Mouse (Mus musculus) heart, postnatal 0 days (tissue): ENCODE measurements around the gene Akna. TPM values are rescaled to one million over a fixed set of nuclear protein-coding genes. Genes with fewer than 3 reads are reported as not detected.

Experiments used
- ATAC-seq: fragments of 200-750 bp; cut with Nextera tagmentation; 2 replicates; pipeline ENCODE4 v1.8.0; 2017; ENCODE audit warnings: low read depth, moderate number of reproducible peaks, moderate library complexity; ENCODE audit not compliant: insufficient read depth
- DNase-seq: peaks from one replicate; pipeline ENCODE4 v3.0.0-alpha.2; 2016; ENCODE audit warnings: low spot score
- H3K27ac ChIP-seq: fragments of 300-500 bp; sonication (generic); 2 replicates; pipeline ENCODE4 v1.5.1; 2014; ENCODE audit warnings: low read depth, mild to moderate bottlenecking
- H3K27me3 ChIP-seq: fragments of 300-500 bp; sonication (generic); 2 replicates; pipeline ENCODE4 v1.6.1; 2014; ENCODE audit warnings: low read length, mixed read lengths; ENCODE audit not compliant: control insufficient read depth, insufficient read depth
- H3K36me3 ChIP-seq: fragments of 300-500 bp; sonication (generic); replicated peaks from 2 replicates; pipeline ENCODE4 v1.6.1; 2014; ENCODE audit warnings: low read length, mixed read lengths; ENCODE audit not compliant: control insufficient read depth, insufficient read depth
- H3K4me1 ChIP-seq: fragments of 300-500 bp; sonication (generic); 2 replicates; pipeline ENCODE4 v1.6.1; 2014; ENCODE audit warnings: antibody characterized with exemption; ENCODE audit not compliant: control insufficient read depth, insufficient read depth
- H3K4me2 ChIP-seq: fragments of 300-500 bp; sonication (generic); 2 replicates; pipeline ENCODE4 v1.6.1; 2014; ENCODE audit warnings: low read depth, mild to moderate bottlenecking, low read length, moderate library complexity
- H3K4me3 ChIP-seq: fragments of 300-500 bp; sonication (generic); 2 replicates; pipeline ENCODE4 v1.5.1; 2014; ENCODE audit warnings: low read depth, low read length
- H3K9ac ChIP-seq: fragments of 300-500 bp; sonication (generic); replicated peaks from 2 replicates; pipeline ENCODE4 v1.6.1; 2014; ENCODE audit warnings: low read depth, low read length, mixed read lengths
- H3K9me3 ChIP-seq: fragments of 300-500 bp; sonication (generic); replicated peaks from 2 replicates; pipeline ENCODE4 v1.6.1; 2016; ENCODE audit warnings: low read length; ENCODE audit not compliant: control insufficient read depth
- CTCF ChIP-seq: IDR thresholded peaks from 2 replicates; pipeline ENCODE4 v1.5.1; 2016; ENCODE audit warnings: antibody characterized with exemption, control low read depth, low read depth
- EP300 ChIP-seq: IDR thresholded peaks from 2 replicates; pipeline ENCODE4 v1.6.1; 2016; ENCODE audit warnings: antibody characterized with exemption, low read depth
- WGBS: fragments of 180-500 bp; shearing (Covaris S2); extraction: QIAGEN DNeasy Blood & Tissue Kit; methylation state at CpG from one replicate; pipeline ENCODE4 v1.1.7; 2014; 5-methylcytosine and 5-hydroxymethylcytosine counted together
- polyA plus RNA-seq: library from polyadenylated mRNA; unstranded; fragments of >200 nt; fragmentation: Nextera tagmentation; extraction: Ambion mirVana; gene quantifications from 2 replicates; pipeline ENCODE4 v1.2.1, GENCODE M21; 2015
- total RNA-seq: library from RNA; depleted of rRNA; stranded (reverse); fragments of >200 nt; gene quantifications from 2 replicates; pipeline ENCODE4 v1.2.3, GENCODE M21; 2014; ENCODE audit warnings: low replicate concordance

The Akna gene
- total and polyA plus RNA-seq, 2 experiments from 2014 or later, result 1.4 to 5.5 TPM

DNA sequence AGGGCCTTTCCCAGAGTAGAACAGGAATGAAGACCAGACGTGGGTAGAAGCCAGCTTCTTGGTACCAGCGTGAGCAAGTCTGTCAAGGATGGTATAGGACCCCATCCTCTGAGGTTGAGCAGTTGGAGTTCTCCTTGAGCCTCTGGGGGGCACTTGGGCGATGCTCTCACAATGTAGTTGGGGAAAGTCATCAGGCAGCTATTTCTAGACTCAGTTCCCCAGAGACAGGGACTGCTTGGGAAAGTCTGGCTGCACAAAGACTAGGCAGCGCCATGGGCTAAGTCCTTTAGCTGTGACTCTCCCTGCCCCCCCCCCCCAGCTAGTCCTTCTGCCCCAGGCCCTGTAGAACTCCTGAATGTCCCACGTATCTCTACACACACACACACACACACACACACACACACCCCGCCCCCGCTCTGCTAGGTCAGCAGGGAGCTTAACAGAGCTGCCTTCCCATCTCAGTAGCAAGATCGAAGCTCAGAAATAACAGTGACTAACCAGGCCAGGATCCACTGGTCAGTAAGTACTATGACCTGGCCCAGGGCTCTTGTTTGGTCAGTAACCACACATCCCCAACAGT, 3.4 kb downstream of the Akna start:
- H3K4me3 ChIP-seq, result no peak overlapping the region
- H3K4me2 ChIP-seq, result no peak overlapping the region
- H3K9ac ChIP-seq, result no peak overlapping the region
- H3K27ac ChIP-seq, result peak overlapping the region; percentile 75
- no peaks in the 10 kb centered on the region for H3K27me3 ChIP-seq
- TF ChIP-seq EP300, result no peak
- no peak for TF ChIP-seq CTCF
- DNase-seq, result no peak
- WGBS, result 55% methylated on average over 8 of the region's 8 CpGs
- H3K36me3 ChIP-seq, result peaks cover 3% of the 10 kb centered on the region; the same call in 1 of the 2 replicates
- ATAC-seq, result no peak
- H3K4me1 ChIP-seq, result peaks cover 19% of the 10 kb centered on the region; the same call in 1 of the 2 replicates
- no peaks in the 10 kb centered on the region for H3K9me3 ChIP-seq

GRCm38 (mm10) chr4:63398854-63399609, 4.1 kb downstream of the Akna start:
- Histone ChIP-seq H3K4me2 (no peak overlapping the region), H3K27ac (peak overlapping the region; percentile 75), H3K27me3 (no peaks in the 10 kb centered on the region), H3K9me3 (no peaks in the 10 kb centered on the region), H3K9ac (no peak overlapping the region), H3K4me3 (no peak overlapping the region), H3K36me3 (peaks cover 10% of the 10 kb centered on the region), H3K4me1 (peaks cover 17% of the 10 kb centered on the region; the same call in 1 of the 2 replicates)
- TF ChIP-seq EP300, result no peak
- ATAC-seq (no peak), DNase-seq (no peak)
- WGBS, result 41% methylated on average over 11 of the region's 11 CpGs

DNA sequence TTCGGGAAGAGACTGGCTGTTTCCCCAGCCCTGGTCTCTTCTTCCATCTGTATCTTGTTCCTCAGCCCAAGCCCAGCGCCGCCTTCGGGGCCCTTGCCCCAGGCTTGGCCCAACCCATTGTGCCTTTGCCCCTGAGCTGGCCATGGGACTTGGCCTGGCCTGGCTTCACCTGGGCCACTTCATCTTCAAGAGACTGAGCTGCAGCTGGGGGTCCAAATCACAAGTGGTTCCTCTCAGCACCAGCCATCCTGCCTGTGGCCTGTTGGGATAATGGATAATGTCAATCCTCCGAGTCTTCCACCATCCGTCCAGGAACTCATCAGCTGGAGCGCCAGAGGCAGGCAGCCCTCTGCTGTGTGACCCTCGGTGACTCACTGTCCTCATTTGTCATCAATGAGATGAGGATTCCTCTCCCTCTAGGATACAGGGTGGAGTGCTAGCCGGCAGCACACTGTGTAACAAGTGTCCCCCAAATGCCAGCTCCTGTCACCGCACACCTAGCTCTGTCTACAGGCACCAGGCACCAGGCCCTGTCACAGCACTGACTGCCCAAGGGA, 5.1 kb downstream of the Akna start:
- H3K4me1 ChIP-seq, result peaks cover 17% of the 10 kb centered on the region; the same call in 1 of the 2 replicates
- ATAC-seq (no peak), DNase-seq (no peak)
- no peak overlapping the region for H3K9ac ChIP-seq
- no peaks in the 10 kb centered on the region for H3K27me3 ChIP-seq
- 75% methylated on average over 10 of the region's 10 CpGs for WGBS
- H3K36me3 ChIP-seq, result peaks cover 11% of the 10 kb centered on the region
- no peak overlapping the region for H3K27ac ChIP-seq
- H3K9me3 ChIP-seq, result no peaks in the 10 kb centered on the region
- no peak for TF ChIP-seq CTCF
- no peak for TF ChIP-seq EP300
- H3K4me2 ChIP-seq, result no peak overlapping the region
- H3K4me3 ChIP-seq, result no peak overlapping the region

DNA sequence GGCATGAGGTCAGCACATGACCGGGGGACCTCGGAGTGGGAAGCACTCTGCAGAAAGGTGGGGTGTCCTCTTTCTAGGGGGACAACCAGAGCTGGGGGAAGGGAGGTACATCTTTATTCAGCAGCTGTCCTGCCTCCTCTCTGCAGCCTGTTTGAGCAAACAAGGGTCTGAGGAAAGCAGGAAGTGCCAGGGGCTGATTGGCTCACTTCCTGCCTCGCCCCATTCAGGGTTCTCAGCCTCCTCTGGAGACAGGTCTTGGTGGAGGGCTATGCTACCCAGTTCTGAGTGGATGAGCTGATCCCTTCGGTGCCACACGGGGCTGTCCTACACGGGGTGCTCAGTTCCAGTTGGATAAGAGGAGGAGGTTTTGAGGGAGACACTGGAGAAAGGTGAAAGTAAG, 11.8 kb downstream of the Akna start:
- no peak overlapping the region; the same call in 1 of the 2 replicates for H3K27ac ChIP-seq
- ATAC-seq (no peak), DNase-seq (no peak)
- H3K4me2 ChIP-seq, result no peak overlapping the region
- H3K27me3 ChIP-seq, result no peaks in the 10 kb centered on the region
- no peaks in the 10 kb centered on the region for H3K4me1 ChIP-seq
- H3K4me3 ChIP-seq, result no peak overlapping the region
- TF ChIP-seq EP300 (no peak), CTCF (no peak)
- 59% methylated on average over 6 of the region's 6 CpGs for WGBS
- no peak overlapping the region for H3K9ac ChIP-seq
- peaks cover 11% of the 10 kb centered on the region for H3K36me3 ChIP-seq
- H3K9me3 ChIP-seq, result no peaks in the 10 kb centered on the region

- TF ChIP-seq EP300, result no peak
- TF ChIP-seq CTCF, result no peak
- no peak overlapping the region for H3K27ac ChIP-seq
- DNase-seq (no peak), ATAC-seq (no peak)
- H3K4me1 ChIP-seq, result no peaks in the 10 kb centered on the region
- H3K9ac ChIP-seq, result no peak overlapping the region
- WGBS, result 74% methylated on average over 11 of the region's 11 CpGs
- H3K36me3 ChIP-seq, result peaks cover 10% of the 10 kb centered on the region; the same call in 1 of the 2 replicates
- H3K9me3 ChIP-seq, result no peaks in the 10 kb centered on the region
- no peaks in the 10 kb centered on the region for H3K27me3 ChIP-seq
- H3K4me3 ChIP-seq, result no peak overlapping the region
- H3K4me2 ChIP-seq, result no peak overlapping the region
Observed at GRCm38 (mm10) chr4:63389887-63390528, 13.1 kb downstream of the Akna start.
